Mouse (Mus musculus) naive thymus-derived CD4-positive, alpha-beta T cell, adult 2 months (primary cell): ENCODE data around the gene Grin2b.
A peak's percentile ranks its signal among the peaks of the same experiment; 100 is the strongest.
"Not testable (repeated sequence)": the region's sequence is repeated elsewhere in the genome, so short reads cannot be mapped to it uniquely, and the experiment has no call there.

ENCODE experiments used
- DNase-seq: peaks from one replicate; pipeline ENCODE4 v3.0.0-alpha.2; 2011; ENCODE audit warnings: low read depth

Grin2b gene

GRCm38 (mm10) chr6:135692533-135692932 lies 480.8 kb downstream of the Grin2b start:
- DNase-seq, result no peak

DNA sequence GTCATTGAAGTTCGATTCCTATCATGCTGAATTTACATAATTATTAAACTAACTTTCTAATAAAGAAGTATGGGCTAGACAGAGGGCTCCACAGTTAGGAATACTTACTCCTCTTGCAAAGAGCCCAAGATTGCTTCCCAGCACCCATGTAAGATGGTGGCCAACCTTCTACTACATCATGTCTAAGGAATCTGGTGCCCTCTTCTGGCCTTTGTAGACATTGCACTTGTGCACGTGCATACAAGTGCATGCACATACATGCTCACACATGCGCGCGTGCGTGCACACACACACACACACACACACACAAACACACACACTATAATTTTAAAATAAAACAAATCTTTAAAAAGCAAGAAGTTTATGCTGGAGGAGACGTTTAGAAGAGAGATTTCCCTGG lies 481.8 kb downstream of the Grin2b start:
- peak; percentile 5 for DNase-seq

DNA sequence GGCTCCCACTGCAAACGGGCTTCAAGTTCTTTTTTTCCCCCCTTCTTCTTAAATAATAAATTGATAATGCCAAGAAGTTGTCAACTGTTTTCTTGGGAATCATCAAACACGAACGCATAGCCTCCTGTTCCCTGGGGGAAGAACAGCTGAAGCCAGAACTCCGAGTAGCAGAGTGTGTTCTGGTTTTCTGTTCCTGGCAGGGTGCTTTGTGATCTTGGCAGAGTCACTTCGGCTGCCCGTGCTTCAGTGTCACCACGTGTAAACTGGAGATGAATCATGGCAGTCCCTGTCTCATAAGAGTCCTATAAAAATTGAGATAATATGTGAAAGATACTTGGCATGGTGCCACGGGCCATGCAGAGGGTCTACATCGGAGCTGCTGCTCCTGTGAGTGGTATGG lies 485.4 kb downstream of the Grin2b start:
- no peak for DNase-seq

GRCm38 (mm10) chr6:135684206-135684605 lies 489.1 kb downstream of the Grin2b start:
- no peak for DNase-seq

- not testable (repeated sequence) for DNase-seq
Measured at GRCm38 (mm10) chr6:135681423-135681822, 491.9 kb downstream of the Grin2b start.

DNA sequence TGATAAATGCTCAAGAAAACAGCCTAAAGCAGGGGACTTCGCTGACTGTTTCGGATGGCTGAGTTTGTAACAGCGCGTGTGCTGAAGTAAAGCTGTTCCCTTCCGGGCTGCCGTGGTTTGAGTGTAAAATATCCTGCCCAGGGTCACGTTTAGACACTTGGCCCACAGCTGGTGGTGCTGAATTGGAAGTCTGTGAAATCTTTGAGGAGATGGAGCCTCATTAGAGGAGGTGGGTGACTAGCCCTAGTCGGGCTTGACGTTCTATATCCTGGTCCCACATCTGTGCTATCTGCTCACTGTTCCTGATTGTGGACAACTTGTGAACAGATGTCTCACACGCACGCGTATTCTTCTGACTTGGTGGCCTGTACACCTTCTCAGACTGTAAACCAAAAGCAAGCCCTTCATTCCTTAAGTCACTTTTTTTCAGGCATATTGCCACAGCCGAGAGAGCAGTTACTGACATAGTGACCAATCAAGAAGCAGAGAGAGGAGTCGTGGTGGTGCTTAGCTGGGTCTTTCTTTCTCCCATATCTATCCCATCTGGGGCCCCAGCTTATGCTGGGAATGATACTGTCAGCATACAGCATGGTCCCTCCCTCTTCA lies 493.1 kb downstream of the Grin2b start:
- DNase-seq, result no peak

DNA sequence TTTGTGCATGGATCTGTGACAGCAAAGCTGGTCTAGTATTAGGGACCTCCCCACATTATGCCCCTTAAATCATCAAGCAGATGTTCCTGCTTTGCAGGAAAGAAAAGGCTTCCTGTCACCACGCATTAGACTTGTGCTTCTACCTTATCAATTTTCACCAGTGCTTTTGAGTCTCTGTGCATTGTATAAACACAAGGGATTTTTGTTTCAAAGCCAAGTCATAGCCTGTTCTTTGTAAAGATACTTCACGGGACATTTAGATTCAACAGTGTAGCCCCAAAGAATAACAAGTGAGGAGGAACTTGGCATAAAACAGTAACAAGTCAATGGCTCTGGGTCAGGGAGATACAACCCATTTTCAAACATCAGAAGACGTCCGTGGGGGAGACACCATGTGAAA lies 498.9 kb downstream of the Grin2b start:
- DNase-seq, result no peak

- DNase-seq, result no peak
Measured at GRCm38 (mm10) chr6:135672003-135672402, 501.3 kb downstream of the Grin2b start.
